Mouse (Mus musculus): ENCODE data around the gene Dnajc12.

DNA sequence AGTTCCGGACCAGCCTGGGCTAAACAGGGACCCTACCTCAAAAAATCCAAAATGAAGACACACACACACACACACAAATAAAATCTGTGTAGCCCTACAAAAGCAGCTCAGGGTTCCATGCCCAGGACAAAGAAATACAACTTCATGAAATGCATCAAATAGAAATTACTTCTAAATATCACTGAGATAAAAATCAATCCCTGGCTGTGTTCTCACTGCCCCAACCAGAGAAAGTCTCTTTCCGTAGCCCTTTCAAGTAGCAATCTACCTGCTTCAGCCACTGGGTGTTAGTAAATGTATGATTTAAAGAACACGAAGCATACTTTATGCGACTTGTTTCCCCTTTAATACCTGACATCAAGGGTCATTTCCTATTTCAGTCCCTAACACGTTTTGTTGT lies 44.9 kb upstream of the Dnajc12 start:
- TF ChIP-seq CTCF (IDR thresholded peaks at IDR 0.05; ENCODE audit: low read depth) (no peak), EP300 (IDR thresholded peaks at IDR 0.05; ENCODE audit: low read depth) (no peak)
